Mouse (Mus musculus) stomach, embryonic 14.5 days (tissue): ENCODE results near the gene Car5a. TPM values are rescaled to one million over a fixed set of nuclear protein-coding genes. Genes with fewer than 3 reads are reported as not detected.

Experiments used
- ATAC-seq: fragments of 200-750 bp; cut with Nextera tagmentation; 2 replicates; pipeline ENCODE4 v1.8.0; 2017; ENCODE audit warnings: low read depth, moderate TSS enrichment; ENCODE audit not compliant: insufficient number of reproducible peaks, insufficient read depth, low FRiP score
- H3K27ac ChIP-seq: fragments of 300-500 bp; sonication (generic); 2 replicates; pipeline ENCODE4 v1.5.1; 2014; ENCODE audit warnings: mild to moderate bottlenecking, low read length, moderate library complexity, mixed read lengths
- H3K27me3 ChIP-seq: fragments of 300-500 bp; sonication (generic); 2 replicates; pipeline ENCODE4 v1.6.1; 2014; ENCODE audit warnings: low read length, control low read depth, mixed read lengths; ENCODE audit not compliant: control insufficient read depth, insufficient read depth
- H3K36me3 ChIP-seq: fragments of 300-500 bp; sonication (generic); 2 replicates; pipeline ENCODE4 v1.6.1; 2014; ENCODE audit warnings: mild to moderate bottlenecking, control low read depth, low read length, moderate library complexity, mixed read lengths; ENCODE audit not compliant: control insufficient read depth, insufficient read depth
- H3K4me1 ChIP-seq: fragments of 300-500 bp; sonication (generic); 2 replicates; pipeline ENCODE4 v1.6.1; 2014; ENCODE audit warnings: low read length, control low read depth, mixed read lengths; ENCODE audit not compliant: control insufficient read depth, insufficient read depth
- H3K4me2 ChIP-seq: fragments of 300-500 bp; sonication (generic); replicated peaks from 2 replicates; pipeline ENCODE4 v1.6.1; 2014; ENCODE audit warnings: low read depth, low read length, control low read depth
- H3K4me3 ChIP-seq: fragments of 300-500 bp; sonication (generic); 2 replicates; pipeline ENCODE4 v1.5.1; 2014; ENCODE audit warnings: low read depth, low read length, control low read depth
- H3K9ac ChIP-seq: fragments of 300-500 bp; sonication (generic); replicated peaks from 2 replicates; pipeline ENCODE4 v1.6.1; 2014; ENCODE audit warnings: low read depth, mild to moderate bottlenecking, control low read depth, low read length, moderate library complexity, mixed read lengths
- H3K9me3 ChIP-seq: fragments of 300-500 bp; sonication (generic); 2 replicates; pipeline ENCODE4 v1.6.1; 2016; ENCODE audit warnings: low read depth, low read length, control low read depth; ENCODE audit not compliant: control insufficient read depth
- WGBS: fragments of 180-500 bp; shearing (Covaris S2); extraction: QIAGEN DNeasy Blood & Tissue Kit; methylation state at CpG from one replicate; pipeline ENCODE4 v1.1.7; 2014; 5-methylcytosine and 5-hydroxymethylcytosine counted together
- polyA plus RNA-seq: library from polyadenylated mRNA; unstranded; fragments of >200 nt; fragmentation: Nextera tagmentation; extraction: Ambion mirVana; gene quantifications from 2 replicates; pipeline ENCODE4 v1.2.1, GENCODE M21; 2014

Gene Car5a
- polyA plus RNA-seq, 1 experiment from 2014 or later = not detected

GRCm38 (mm10) chr8:121896476-121897145 is 48.1 kb downstream of the Car5a start:
- Histone ChIP-seq H3K36me3 (peaks cover 4% of the 10 kb centered on the region; the same call in 1 of the 2 replicates), H3K27ac (peak overlapping the region; percentile 96), H3K4me3 (no peak overlapping the region), H3K4me1 (peaks cover 35% of the 10 kb centered on the region), H3K9ac (no peak overlapping the region), H3K9me3 (no peaks in the 10 kb centered on the region), H3K27me3 (no peaks in the 10 kb centered on the region), H3K4me2 (0 out of 2 replicates have a peak overlapping the region, but pooled peaks have one; percentile 36)
- no peak for ATAC-seq
- WGBS = 38% methylated on average over 12 of the region's 12 CpGs

GRCm38 (mm10) chr8:121895910-121896309 is 48.8 kb downstream of the Car5a start:
- no peak overlapping the region for H3K9ac ChIP-seq
- H3K4me3 ChIP-seq = no peak overlapping the region
- no peaks in the 10 kb centered on the region for H3K9me3 ChIP-seq
- no peak overlapping the region for H3K4me2 ChIP-seq
- peaks cover 4% of the 10 kb centered on the region; the same call in 1 of the 2 replicates for H3K36me3 ChIP-seq
- H3K27me3 ChIP-seq = no peaks in the 10 kb centered on the region
- ATAC-seq = no peak
- H3K27ac ChIP-seq = no peak overlapping the region
- peaks cover 32% of the 10 kb centered on the region for H3K4me1 ChIP-seq
- WGBS = 74% methylated on average over 7 of the region's 7 CpGs

DNA sequence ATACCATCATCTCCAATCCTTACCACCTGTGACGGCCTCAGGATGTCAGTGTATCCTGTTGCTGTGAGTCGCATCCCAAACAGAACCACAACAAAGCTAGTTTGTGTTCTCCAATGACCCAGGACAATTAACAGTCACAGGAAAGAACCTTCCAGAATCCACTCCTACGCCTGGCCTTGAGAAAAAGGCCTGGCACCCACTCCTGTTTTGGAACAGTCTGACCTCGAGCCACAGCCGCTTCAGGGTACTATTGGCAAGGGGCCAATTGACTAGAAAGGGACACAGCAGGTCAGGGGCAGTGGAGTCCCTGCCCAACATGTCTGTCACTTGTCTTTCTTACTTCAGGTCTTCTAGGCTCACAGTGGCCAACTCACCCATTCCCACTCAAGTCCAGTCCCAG is 51.8 kb downstream of the Car5a start:
- no peak overlapping the region for H3K27ac ChIP-seq
- WGBS = 75% methylated on average over 5 of the region's 5 CpGs

GRCm38 (mm10) chr8:121889810-121890785 is 54.6 kb downstream of the Car5a start:
- H3K4me3 ChIP-seq = no peak overlapping the region
- H3K27ac ChIP-seq = no peak overlapping the region
- H3K9ac ChIP-seq = no peak overlapping the region
- H3K4me2 ChIP-seq = no peak overlapping the region
- no peaks in the 10 kb centered on the region for H3K4me1 ChIP-seq
- ATAC-seq = 0 out of 2 replicates have a peak, but pooled peaks have one; percentile 43
- no peaks in the 10 kb centered on the region for H3K27me3 ChIP-seq
- H3K36me3 ChIP-seq = peaks cover 22% of the 10 kb centered on the region; the same call in 1 of the 2 replicates
- whole genome bisulfite sequencing = 72% methylated on average over 15 of the region's 15 CpGs
- no peaks in the 10 kb centered on the region for H3K9me3 ChIP-seq

More for the DNA sequence above, 51.8 kb downstream of the Car5a start:
- Histone ChIP-seq H3K4me2 (no peak overlapping the region), H3K4me3 (no peak overlapping the region), H3K9me3 (no peaks in the 10 kb centered on the region), H3K36me3 (peaks cover 5% of the 10 kb centered on the region; the same call in 1 of the 2 replicates), H3K27me3 (no peaks in the 10 kb centered on the region), H3K4me1 (peaks cover 15% of the 10 kb centered on the region), H3K9ac (no peak overlapping the region)
- no peak for ATAC-seq

DNA sequence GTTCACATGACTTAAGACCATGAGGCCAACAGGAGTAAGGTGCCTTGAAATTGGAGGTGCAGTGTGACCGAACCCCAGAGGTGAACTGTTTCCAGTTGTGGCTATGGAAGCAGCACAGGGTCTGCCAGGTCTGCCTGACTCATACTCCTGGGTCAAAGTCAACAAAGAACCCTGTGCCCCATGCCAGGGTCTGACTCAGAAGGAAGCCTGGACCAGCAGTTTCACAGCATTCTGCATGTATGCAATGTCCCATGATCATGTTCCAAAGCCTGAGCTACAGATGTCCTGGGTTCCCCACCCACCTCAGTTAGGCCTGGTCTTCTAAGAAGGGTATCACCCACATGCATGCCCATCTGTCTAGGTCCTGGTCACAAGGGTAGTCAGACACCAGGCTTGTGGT is 55.4 kb downstream of the Car5a start:
- no peak overlapping the region for H3K9ac ChIP-seq
- H3K9me3 ChIP-seq = no peaks in the 10 kb centered on the region
- no peak overlapping the region for H3K4me2 ChIP-seq
- H3K27ac ChIP-seq = no peak overlapping the region
- H3K27me3 ChIP-seq = no peaks in the 10 kb centered on the region
- WGBS = 94% methylated on average over 1 of the region's 1 CpGs
- H3K36me3 ChIP-seq = peaks cover 24% of the 10 kb centered on the region; the same call in 1 of the 2 replicates
- no peak overlapping the region for H3K4me3 ChIP-seq
- H3K4me1 ChIP-seq = no peaks in the 10 kb centered on the region
- no peak for ATAC-seq

- Histone ChIP-seq H3K4me2 (no peak overlapping the region), H3K9me3 (no peaks in the 10 kb centered on the region), H3K4me3 (no peak overlapping the region), H3K27ac (no peak overlapping the region), H3K4me1 (no peaks in the 10 kb centered on the region; the same call in 1 of the 2 replicates), H3K36me3 (peaks cover 23% of the 10 kb centered on the region; the same call in 1 of the 2 replicates), H3K27me3 (no peaks in the 10 kb centered on the region), H3K9ac (no peak overlapping the region)
- no peak for ATAC-seq
- WGBS = 50% methylated on average over 1 of the region's 1 CpGs
Observed at GRCm38 (mm10) chr8:121887547-121887946, 57.2 kb downstream of the Car5a start.

- Histone ChIP-seq H3K4me1 (no peaks in the 10 kb centered on the region; the same call in 1 of the 2 replicates), H3K4me3 (no peak overlapping the region), H3K27ac (no peak overlapping the region), H3K9me3 (no peaks in the 10 kb centered on the region), H3K9ac (no peak overlapping the region), H3K36me3 (peaks cover 23% of the 10 kb centered on the region; the same call in 1 of the 2 replicates), H3K27me3 (no peaks in the 10 kb centered on the region), H3K4me2 (no peak overlapping the region)
- WGBS = 89% methylated on average over 6 of the region's 6 CpGs
- no peak for ATAC-seq
Observed at GRCm38 (mm10) chr8:121885433-121885832, 59.3 kb downstream of the Car5a start.

GRCm38 (mm10) chr8:121885001-121885400 is 59.7 kb downstream of the Car5a start:
- no peaks in the 10 kb centered on the region; the same call in 1 of the 2 replicates for H3K4me1 ChIP-seq
- H3K27me3 ChIP-seq = no peaks in the 10 kb centered on the region
- H3K9ac ChIP-seq = no peak overlapping the region
- H3K27ac ChIP-seq = no peak overlapping the region
- H3K9me3 ChIP-seq = no peaks in the 10 kb centered on the region
- H3K4me2 ChIP-seq = no peak overlapping the region
- peaks cover 23% of the 10 kb centered on the region; the same call in 1 of the 2 replicates for H3K36me3 ChIP-seq
- H3K4me3 ChIP-seq = no peak overlapping the region
- WGBS = 92% methylated on average over 9 of the region's 9 CpGs
- ATAC-seq = no peak
